Mouse (Mus musculus) T-helper 1 cell (primary cell): ENCODE results near the gene Iglon5.

ENCODE experiments used
- in situ Hi-C: fragments of 300-600 bp; cut with MboI, MseI; formaldehyde crosslinking; loops from one replicate; pipeline ENCODE4 v1.15.1; 2025; ENCODE audit warnings: high pct_unique_total_duplicates

Gene Iglon5

GRCm38 (mm10) chr7:43489631-43490125 lies at the start of gene Iglon5:
Gene Iglon5, minus strand, starts transcription at chr7:43490075.
- in situ Hi-C loops, result no loop called here

- in situ Hi-C loops, result no loop called here
Measured at GRCm38 (mm10) chr7:43538524-43538923, 48.6 kb upstream of the Iglon5 start.

- in situ Hi-C loops, result no loop called here
Measured at GRCm38 (mm10) chr7:43532936-43533505, 43.1 kb upstream of the Iglon5 start.

DNA sequence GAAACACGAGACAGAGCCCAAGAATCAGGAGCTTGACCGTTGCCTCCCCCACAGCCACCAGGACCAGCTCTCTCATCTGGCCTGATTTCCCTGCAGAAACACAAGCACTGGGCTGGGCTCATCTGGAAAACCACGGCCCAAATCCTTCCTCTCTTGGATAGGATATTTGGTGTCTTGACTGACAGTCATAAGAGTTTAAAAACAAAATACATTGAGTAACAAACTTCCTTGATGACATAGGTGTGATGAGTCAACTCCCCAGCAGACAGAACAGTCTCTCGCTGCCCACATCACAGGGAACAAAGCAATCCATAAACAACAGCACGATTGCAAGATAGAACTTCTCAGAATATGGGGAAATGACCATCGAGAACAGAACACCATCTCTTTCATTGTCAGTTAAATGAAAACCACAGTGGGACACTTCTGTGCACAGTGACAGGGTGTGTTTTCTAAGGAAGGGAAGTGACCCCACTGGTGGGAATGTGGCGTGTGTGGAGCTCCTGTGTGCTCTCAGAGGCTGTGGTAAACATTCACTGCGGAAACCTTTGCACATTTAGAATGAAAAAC lies 40.4 kb upstream of the Iglon5 start:
- in situ Hi-C loops, result no loop called here

GRCm38 (mm10) chr7:43525313-43525712 lies 35.4 kb upstream of the Iglon5 start:
- in situ Hi-C loops, result no loop called here

- in situ Hi-C loops, result no loop called here
Measured at GRCm38 (mm10) chr7:43522776-43523175, 32.9 kb upstream of the Iglon5 start.

DNA sequence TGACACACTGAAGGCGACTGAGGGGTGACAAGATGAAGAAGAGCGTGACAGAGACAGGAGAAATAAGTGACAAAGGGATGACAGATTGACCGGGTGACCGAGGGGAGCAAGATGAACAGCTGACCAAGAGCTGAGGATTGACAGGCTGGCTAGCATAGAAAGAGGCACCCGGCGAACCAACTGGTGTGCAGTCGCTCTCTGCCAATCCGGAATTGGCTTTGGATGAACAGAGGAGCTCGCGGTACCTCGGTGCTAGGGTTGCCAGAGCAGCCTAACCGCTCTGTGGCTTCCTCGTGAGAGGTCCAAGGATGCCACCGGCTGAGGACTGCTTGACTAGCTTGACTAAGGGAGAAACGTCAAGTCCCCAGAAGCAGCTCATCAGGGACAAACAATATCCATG lies 28.5 kb upstream of the Iglon5 start:
- in situ Hi-C loops, result no loop called here

DNA sequence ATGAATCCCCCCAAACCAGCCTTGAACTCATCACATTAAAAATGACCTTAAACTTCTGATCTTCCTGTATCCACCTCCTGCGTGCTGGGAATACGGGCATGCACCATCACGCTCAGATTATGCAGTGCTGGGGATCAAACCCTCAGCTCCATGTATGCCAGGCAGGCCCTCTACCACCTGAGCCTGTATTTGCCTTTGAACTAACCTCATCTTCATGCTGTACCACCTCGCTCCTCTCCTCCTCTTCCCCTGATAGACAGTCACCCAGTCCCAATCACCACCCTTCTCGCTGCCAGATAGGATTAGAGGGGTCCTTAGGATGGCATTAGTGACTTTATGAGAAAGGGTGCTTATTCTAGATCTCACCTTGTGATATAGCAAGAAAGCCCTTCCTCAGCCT lies 25.2 kb upstream of the Iglon5 start:
- in situ Hi-C loops, result no loop called here

GRCm38 (mm10) chr7:43512519-43512918 lies 22.6 kb upstream of the Iglon5 start:
- in situ Hi-C loops, result no loop called here

- in situ Hi-C loops, result no loop called here
Measured at GRCm38 (mm10) chr7:43511707-43512478, 22.0 kb upstream of the Iglon5 start.

GRCm38 (mm10) chr7:43495343-43496021 lies 5.6 kb upstream of the Iglon5 start:
- in situ Hi-C loops, result no loop called here

DNA sequence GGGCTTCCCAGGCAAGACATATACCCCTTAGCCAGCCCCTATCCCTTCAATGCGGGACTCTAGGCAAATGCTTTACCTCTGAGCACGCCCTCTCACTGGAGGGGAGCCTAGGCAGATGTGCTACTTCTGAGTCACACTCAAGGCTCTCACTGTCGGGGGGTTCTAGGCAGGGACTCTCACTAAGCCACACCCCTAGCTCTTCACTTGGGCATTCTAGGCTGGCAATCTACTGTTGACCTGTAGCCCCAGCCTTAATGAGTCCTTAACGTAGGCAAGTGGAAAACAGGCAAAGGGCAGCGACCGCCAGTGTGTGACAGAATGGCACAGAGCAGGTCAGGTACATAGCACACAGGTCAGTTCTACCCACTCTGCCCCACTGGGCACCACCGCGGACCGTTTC lies 986 bp upstream of the Iglon5 start:
- in situ Hi-C loops, result no loop called here

DNA sequence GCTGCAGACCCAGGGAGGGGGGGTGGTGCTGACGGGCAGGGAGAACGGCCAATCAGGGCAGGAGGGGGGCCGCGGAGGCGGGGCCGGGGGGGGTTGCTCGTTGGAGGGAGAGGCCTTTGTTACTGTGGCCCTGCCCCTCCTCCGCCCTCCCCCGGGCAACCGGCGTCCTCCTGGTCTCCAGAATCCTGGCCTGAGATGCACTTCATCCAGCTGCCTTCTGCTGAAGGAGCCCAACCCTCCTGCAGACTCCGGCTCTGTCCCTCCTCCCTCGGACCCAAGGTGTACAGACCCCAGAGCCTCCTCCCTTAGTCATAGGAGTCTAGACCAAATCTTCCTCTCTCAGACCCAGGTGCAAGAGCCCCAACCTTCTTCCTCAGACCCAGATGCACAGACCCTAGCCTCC lies 308 bp upstream of the Iglon5 start:
- in situ Hi-C loops, result no loop called here

GRCm38 (mm10) chr7:43488646-43489045 lies 1.2 kb downstream of the Iglon5 start:
- in situ Hi-C loops, result no loop called here

- in situ Hi-C loops, result no loop called here
Measured at GRCm38 (mm10) chr7:43483236-43483635, 6.6 kb downstream of the Iglon5 start.

DNA sequence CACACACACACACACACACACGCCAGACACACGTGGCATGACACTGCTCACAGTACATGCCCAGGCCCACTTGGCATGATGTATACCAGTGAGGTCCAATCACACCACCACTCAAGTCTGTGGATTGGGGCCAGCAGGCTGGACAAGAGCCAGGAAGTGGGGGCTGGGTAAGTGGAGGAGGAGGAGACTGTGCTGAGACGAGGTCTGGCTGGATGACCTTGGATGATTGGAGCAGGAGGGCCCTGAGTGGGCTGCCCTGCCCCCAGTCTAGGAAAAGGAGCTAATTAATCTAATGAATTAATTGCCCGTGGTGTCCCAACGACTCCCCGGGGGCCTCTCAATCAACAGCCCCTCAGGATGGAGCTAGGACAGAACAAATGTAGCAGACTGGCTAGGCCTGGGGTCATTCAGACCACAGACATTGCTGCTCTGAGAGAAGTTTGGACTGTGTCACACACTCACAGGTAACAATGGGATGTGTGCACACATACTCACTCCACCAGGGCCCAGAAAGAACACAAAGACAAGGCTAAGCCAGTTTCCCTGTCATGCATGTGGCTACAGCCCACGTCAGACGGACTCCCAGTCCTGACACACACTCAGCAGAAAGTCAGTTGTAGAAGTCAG lies 7.7 kb downstream of the Iglon5 start:
- in situ Hi-C loops, result no loop called here

DNA sequence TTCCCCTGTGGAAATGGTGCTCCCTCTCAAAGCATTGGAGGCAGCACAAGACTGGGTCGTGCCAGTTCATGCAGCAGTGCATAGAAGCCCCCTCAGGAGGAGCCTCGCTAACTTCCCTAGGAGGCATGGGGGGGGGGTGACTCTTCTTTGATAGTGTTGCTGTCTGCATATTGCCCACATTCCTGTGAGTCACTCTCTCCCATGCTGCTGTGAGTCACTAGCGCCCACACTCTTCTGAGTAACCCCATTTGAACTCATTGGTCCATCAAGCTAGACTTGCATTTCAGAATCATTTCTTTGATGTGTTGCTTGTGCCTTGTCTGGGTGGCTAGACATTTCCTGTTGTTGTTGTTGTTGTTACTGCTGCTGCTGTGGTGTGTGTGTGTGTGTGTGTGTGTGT lies 8.7 kb downstream of the Iglon5 start:
- in situ Hi-C loops, result no loop called here

DNA sequence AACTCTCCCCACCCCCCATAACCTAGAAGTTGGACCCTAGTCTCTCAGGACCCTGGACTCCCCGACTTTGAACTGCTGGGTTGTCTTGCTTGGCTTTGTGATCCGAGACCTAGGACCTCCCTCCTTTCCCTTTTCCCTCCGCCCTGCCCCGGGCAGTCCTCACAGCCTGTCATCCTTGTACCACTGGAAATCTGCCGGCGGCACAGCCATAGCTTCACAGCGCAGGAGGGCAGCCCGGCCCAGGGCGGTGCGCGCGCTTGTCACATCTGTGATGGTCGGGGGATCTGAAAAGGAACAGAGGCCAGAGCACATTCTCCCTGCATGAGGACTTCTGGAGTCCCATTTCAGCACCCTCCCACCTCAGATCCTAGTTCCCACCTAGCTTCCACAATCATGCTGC lies 13.5 kb downstream of the Iglon5 start:
- in situ Hi-C loops, result no loop called here

DNA sequence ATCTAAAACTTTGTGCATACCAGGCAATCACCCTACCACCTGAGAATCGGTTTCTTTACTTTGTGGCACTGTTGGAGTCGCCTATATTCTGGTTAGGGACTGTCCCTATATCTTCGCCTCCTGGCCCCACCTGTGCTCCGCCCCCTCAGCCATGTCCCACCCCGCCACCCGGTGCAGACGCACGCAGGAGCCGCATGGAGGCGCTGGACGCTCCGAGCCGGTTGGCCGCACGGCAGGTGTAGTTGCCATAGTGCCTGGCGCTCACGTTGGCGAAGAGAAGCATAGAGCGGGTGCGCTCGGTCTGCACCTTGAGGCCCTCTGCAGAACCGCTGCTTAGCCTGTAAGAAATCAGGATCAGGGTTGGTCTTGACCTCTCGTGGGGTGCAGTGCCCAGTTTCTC lies 14.2 kb downstream of the Iglon5 start:
- in situ Hi-C loops, result no loop called here

- in situ Hi-C loops, result loop anchor here (5.0 to 25.0 kb wide), 2 partner anchors 92 to 183 kb away; partner anchors contain the start of gene Zfp658
Measured at GRCm38 (mm10) chr7:43470373-43470772, 19.5 kb downstream of the Iglon5 start.

DNA sequence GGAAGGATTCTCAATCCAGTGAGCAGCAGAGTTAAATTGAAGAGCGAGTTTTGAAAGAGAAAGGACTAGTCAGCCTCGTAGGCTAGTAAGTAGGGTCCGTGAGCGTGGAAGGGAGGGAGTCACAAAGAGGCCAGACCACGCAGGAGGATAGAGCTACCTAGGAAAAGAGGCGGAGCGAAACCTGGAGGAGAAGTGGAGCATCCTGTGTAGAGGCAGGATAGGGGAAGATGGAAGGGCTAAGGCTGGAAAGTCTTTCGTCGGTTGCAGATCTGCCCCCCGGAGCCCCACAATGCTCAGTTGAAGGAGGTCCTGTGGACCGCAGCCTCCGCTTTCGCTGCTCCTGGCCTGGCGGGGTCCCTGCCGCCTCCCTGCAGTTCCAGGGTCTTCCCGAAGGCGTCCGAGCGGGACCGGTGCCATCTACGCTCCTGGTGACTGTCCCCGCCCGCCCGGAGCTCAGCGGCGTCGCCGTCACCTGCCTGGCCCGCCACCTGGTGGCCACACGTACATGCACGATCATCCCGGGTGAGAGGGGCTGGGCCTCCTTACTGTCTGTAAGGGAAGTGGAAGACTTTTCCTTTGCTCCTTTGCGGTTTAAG lies 23.7 kb downstream of the Iglon5 start:
- in situ Hi-C loops, result loop anchor here (25.0 kb wide), 1 partner anchor 179 kb away; no protein-coding TSS in a partner anchor
